ENCODE assay signal across 8 mouse cellular contexts in genomic region chrX:168659803-168660202, GRCm38 (mm10). TPM values are rescaled to one million over a fixed set of nuclear protein-coding genes. Genes with fewer than 3 reads are reported as not detected.
A peak's percentile ranks its signal among the peaks of the same experiment; 100 is the strongest.
DNase-seq lines count a peak whose midpoint lies in the region; ATAC-seq and TF ChIP-seq lines count a peak whose summit lies in the region.
"Not testable (repeated sequence)": the region's sequence is repeated elsewhere in the genome, so short reads cannot be mapped to it uniquely, and the experiment has no call there.

No protein-coding gene starts in this region.

- H3K36me3 ChIP-seq in forebrain, embryonic 15.5 days; hindbrain, embryonic 11.5 days (ENCODE audit: control insufficient read depth, insufficient read depth, low read length); stomach, postnatal 0 days (ENCODE audit: control insufficient read depth, insufficient read depth, low read length): not testable (repeated sequence)

- H3K4me2 ChIP-seq in forebrain, embryonic 15.5 days (replicated peaks); hindbrain, embryonic 11.5 days (replicated peaks; ENCODE audit: low read depth, low read length); stomach, postnatal 0 days (replicated peaks; ENCODE audit: low read depth): not testable (repeated sequence)

- peak; percentile 47 for ATAC-seq in activated CD4-positive, CD25-positive, alpha-beta regulatory T cell, adult 4 months
- peak; percentile 80 for ATAC-seq in common myeloid progenitor, adult 5-6 weeks (replicated peaks; ENCODE audit: low read depth, poor library complexity, severe bottlenecking)
- ATAC-seq in forebrain, embryonic 15.5 days (replicated peaks) = 0 out of 2 replicates have a peak, but pooled peaks have one; percentile 60
- not testable (repeated sequence) for ATAC-seq in hindbrain, embryonic 11.5 days (ENCODE audit: low FRiP score); stomach, postnatal 0 days (ENCODE audit: low FRiP score, low TSS enrichment)
- peak; percentile 91 for ATAC-seq in megakaryocyte progenitor cell, adult 5-6 weeks (replicated peaks; ENCODE audit: poor library complexity)

- not testable (repeated sequence) for H3K9me3 ChIP-seq in forebrain, embryonic 15.5 days; hindbrain, embryonic 11.5 days (ENCODE audit: control insufficient read depth, low read length); stomach, postnatal 0 days (ENCODE audit: control insufficient read depth, low read length)

- intact Hi-C loops in left cerebral cortex, adult 2 months (cut with DNase I) = loop anchor here (5.0 kb wide), 1 partner anchor 272 kb away; no protein-coding TSS in a partner anchor

- 53% methylated on average over 4 of the region's 4 CpGs for WGBS in forebrain, embryonic 15.5 days
- 52% methylated on average over 4 of the region's 4 CpGs for WGBS in hindbrain, embryonic 11.5 days
- 54% methylated on average over 4 of the region's 4 CpGs for WGBS in stomach, postnatal 0 days

- not testable (repeated sequence) for TF ChIP-seq EP300 in stomach, postnatal 0 days (optimal IDR thresholded peaks at IDR 0.05)

- H3K27ac ChIP-seq in forebrain, embryonic 15.5 days (replicated peaks); hindbrain, embryonic 11.5 days (ENCODE audit: low read depth, low read length); left cerebral cortex, adult 2 months; stomach, postnatal 0 days (replicated peaks): not testable (repeated sequence)

- H3K4me1 ChIP-seq in forebrain, embryonic 15.5 days; hindbrain, embryonic 11.5 days (replicated peaks; ENCODE audit: control insufficient read depth, insufficient read depth, low read length); stomach, postnatal 0 days (replicated peaks; ENCODE audit: control insufficient read depth, insufficient read depth): not testable (repeated sequence)

- not testable (repeated sequence) for H3K4me3 ChIP-seq in forebrain, embryonic 15.5 days; hindbrain, embryonic 11.5 days (ENCODE audit: low read depth, low read length); left cerebral cortex, adult 2 months; stomach, postnatal 0 days (ENCODE audit: low read depth, low read length)

- not testable (repeated sequence) for H3K27me3 ChIP-seq in forebrain, embryonic 15.5 days; hindbrain, embryonic 11.5 days (ENCODE audit: control insufficient read depth, insufficient read depth, low read length); stomach, postnatal 0 days (ENCODE audit: control insufficient read depth, insufficient read depth, low read length)

- H3K9ac ChIP-seq in forebrain, embryonic 15.5 days (replicated peaks); hindbrain, embryonic 11.5 days (ENCODE audit: low read depth, low read length); stomach, postnatal 0 days (ENCODE audit: low read length): not testable (repeated sequence)

- peak; percentile 64 for DNase-seq in CD4-positive, CD25-positive, alpha-beta regulatory T cell, adult 2 months (ENCODE audit: low read depth, low spot score)
- peak; percentile 37 for DNase-seq in hindbrain, embryonic 11.5 days (ENCODE audit: low spot score)
- not testable (repeated sequence) for DNase-seq in left cerebral cortex, adult 2 months (ENCODE audit: extremely low spot score in 1 of 2, low spot score in 2 of 2); stomach, postnatal 0 days (ENCODE audit: low spot score)

- TF ChIP-seq CTCF in left cerebral cortex, adult 2 months (IDR thresholded peaks at IDR 0.05) = peak; percentile 52
- TF ChIP-seq CTCF in stomach, postnatal 0 days (IDR thresholded peaks at IDR 0.05; ENCODE audit: low read depth) = peak; percentile 72

RNA-seq across cellular contexts. Expression of gene Msl3, which starts 13.9 kb away (rescaled TPM):
- 10 to 100 TPM; 35.6 to 44.9 TPM for polyA plus RNA-seq in activated CD4-positive, CD25-positive, alpha-beta regulatory T cell, adult 4 months (2017; shearing (Covaris generic))
- 117 and 146 TPM in 2 replicates for total RNA-seq in common myeloid progenitor, adult 5-6 weeks (2017)
- polyA plus RNA-seq in forebrain, embryonic 15.5 days (2015; fragmentation: Nextera tagmentation; extraction: Ambion mirVana) = 21.0 and 22.1 TPM in 2 replicates
- polyA plus RNA-seq in hindbrain, embryonic 11.5 days (2014; fragmentation: Nextera tagmentation; extraction: Ambion mirVana) = 28.3 and 36.9 TPM in 2 replicates
- total RNA-seq in left cerebral cortex, adult 2 months (2021) = 10 to 100 TPM; 24.0 to 25.9 TPM
- 80.0 and 81.5 TPM in 2 replicates for total RNA-seq in megakaryocyte progenitor cell, adult 5-6 weeks (2015)
- 99.9 and 104 TPM in 2 replicates for total RNA-seq in megakaryocyte progenitor cell, adult 5-6 weeks (2017)
- 22.0 and 22.7 TPM in 2 replicates for polyA plus RNA-seq in stomach, postnatal 0 days (2015; fragmentation: Nextera tagmentation; extraction: Ambion mirVana)
